Mouse (Mus musculus): ENCODE measurements around the gene Cmtm2a.
"Not testable (repeated sequence)": the region's sequence is repeated elsewhere in the genome, so short reads cannot be mapped to it uniquely, and the experiment has no call there.

Gene Cmtm2a

GRCm38 (mm10) chr8:104294396-104294795, 1.4 kb upstream of the Cmtm2a start:
- no peak for DNase-seq (ENCODE audit: low spot score)

- DNase-seq (ENCODE audit: low spot score) = no peak
Measured at GRCm38 (mm10) chr8:104268937-104269440, 24.0 kb downstream of the Cmtm2a start.

- no peak for DNase-seq (ENCODE audit: low spot score)
Measured at GRCm38 (mm10) chr8:104268368-104268767, 24.6 kb downstream of the Cmtm2a start.

- not testable (repeated sequence) for DNase-seq (ENCODE audit: low spot score)
Measured at GRCm38 (mm10) chr8:104264271-104264935, 28.6 kb downstream of the Cmtm2a start.

- not testable (repeated sequence) for DNase-seq (ENCODE audit: low spot score)
Measured at GRCm38 (mm10) chr8:104261802-104262201, 31.2 kb downstream of the Cmtm2a start.

GRCm38 (mm10) chr8:104253016-104253415, 40.0 kb downstream of the Cmtm2a start:
- peak; percentile 45 for DNase-seq (ENCODE audit: low spot score)

- DNase-seq (ENCODE audit: low spot score) = no peak
Measured at GRCm38 (mm10) chr8:104251461-104251860, 41.5 kb downstream of the Cmtm2a start.

GRCm38 (mm10) chr8:104250439-104251367, 42.3 kb downstream of the Cmtm2a start, which contains the start of gene Cklf:
Gene Cklf (plus strand): TSS chr8:104250861.
- peak; percentile 89 for DNase-seq (ENCODE audit: low spot score)

- DNase-seq (ENCODE audit: low spot score) = no peak
Measured at GRCm38 (mm10) chr8:104249442-104249996, 43.5 kb downstream of the Cmtm2a start.

GRCm38 (mm10) chr8:104248276-104248675, 44.7 kb downstream of the Cmtm2a start, which contains the start of gene Tk2:
Gene Tk2 (minus strand): TSS chr8:104248558.
- DNase-seq (ENCODE audit: low spot score) = peak; percentile 77

- peak; percentile 16 for DNase-seq (ENCODE audit: low spot score)
Measured at GRCm38 (mm10) chr8:104247908-104248275, 45.1 kb downstream of the Cmtm2a start.

- DNase-seq (ENCODE audit: low spot score) = no peak
Measured at GRCm38 (mm10) chr8:104247054-104247907, 45.7 kb downstream of the Cmtm2a start.

- DNase-seq (ENCODE audit: low spot score) = no peak
Measured at GRCm38 (mm10) chr8:104246621-104247020, 46.4 kb downstream of the Cmtm2a start.

GRCm38 (mm10) chr8:104242038-104242644, 50.8 kb downstream of the Cmtm2a start:
- DNase-seq (ENCODE audit: low spot score) = no peak

GRCm38 (mm10) chr8:104239418-104239861, 53.5 kb downstream of the Cmtm2a start:
- DNase-seq (ENCODE audit: low spot score) = no peak

GRCm38 (mm10) chr8:104234573-104234972, 58.4 kb downstream of the Cmtm2a start:
- DNase-seq (ENCODE audit: low spot score) = no peak

- DNase-seq (ENCODE audit: low spot score) = no peak
Measured at GRCm38 (mm10) chr8:104232919-104233318, 60.1 kb downstream of the Cmtm2a start.

- DNase-seq (ENCODE audit: low spot score) = no peak
Measured at GRCm38 (mm10) chr8:104232039-104232438, 60.9 kb downstream of the Cmtm2a start.
